Mouse (Mus musculus) frontal cortex, adult (tissue): Measurements from ENCODE around the gene A630089N07Rik.
"Not testable (repeated sequence)": the region's sequence is repeated elsewhere in the genome, so short reads cannot be mapped to it uniquely, and the experiment has no call there.

ENCODE experiments used
- ATAC-seq: cut with Nextera tagmentation; 2 replicates; pipeline ENCODE4 v1.9.2; 2017; ENCODE audit warnings: mild to moderate bottlenecking, moderate library complexity, mixed read lengths; ENCODE audit not compliant: low TSS enrichment

A630089N07Rik gene

DNA sequence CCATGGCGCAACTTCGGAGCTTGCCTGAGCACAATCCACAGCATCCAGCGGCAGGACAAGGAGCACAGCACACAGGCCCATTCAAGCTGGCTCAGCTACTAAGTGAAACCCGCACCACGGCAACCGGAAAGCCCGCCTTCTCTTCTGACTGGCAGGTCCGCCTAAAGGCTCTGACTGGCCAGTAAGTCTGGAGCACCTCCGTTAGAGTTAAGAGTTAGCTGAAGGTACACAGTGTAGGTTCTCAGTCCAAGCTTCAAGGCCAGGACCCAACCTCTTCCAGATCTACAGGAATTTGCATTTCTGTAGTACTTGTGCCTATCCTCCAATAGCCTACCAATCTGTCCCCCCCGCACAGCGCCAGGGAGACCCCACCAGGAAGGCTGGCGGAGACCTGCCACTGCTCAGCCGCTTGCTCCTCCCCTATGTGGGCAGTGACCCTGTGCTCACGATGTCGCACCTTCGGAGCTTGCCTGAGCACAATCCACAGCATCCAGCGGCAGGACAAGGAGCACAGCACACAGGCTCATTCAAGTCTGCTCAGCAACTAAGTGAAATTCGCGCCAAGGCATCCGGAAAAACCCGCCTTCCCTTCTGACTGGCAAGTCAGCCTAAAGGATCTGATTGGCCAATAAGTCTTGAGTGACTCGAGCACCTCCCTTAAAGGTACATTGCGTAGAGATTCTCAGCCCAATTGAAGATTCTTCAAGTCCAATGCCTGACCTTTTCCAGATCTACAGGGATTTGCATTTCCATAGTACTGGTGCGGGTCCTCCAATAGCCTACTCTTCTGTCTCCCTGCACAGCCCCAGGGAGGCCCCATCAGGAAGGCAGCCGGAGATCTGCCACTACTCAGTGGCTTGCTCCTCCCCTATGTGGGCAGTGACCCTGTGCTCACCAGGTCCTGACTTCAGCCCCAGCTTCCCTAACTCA is at the start of gene A630089N07Rik:
Gene A630089N07Rik (minus strand): TSS at position 562 of the 930 bp plus-strand sequence.
- ATAC-seq, result peak; percentile 100

DNA sequence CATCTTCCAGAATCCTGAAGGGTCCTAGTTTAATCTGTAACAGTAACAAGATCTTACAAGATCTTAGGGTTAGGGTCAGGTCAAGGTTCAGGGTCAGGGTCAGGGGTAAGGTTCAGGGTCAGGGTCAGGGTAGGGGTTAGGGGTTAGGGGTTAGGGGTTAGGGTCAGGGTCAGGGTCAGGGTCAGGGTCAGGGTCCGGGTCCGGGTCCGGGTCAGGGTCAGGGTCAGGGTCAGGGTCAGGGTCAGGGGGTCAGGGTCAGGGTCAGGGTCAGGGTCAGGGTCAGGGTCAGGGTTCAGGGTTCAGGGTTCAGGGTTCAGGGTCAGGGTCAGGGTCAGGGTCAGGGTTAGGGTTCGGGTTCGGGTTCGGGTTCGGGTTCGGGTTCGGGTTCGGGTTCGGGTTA is 24.9 kb upstream of the A630089N07Rik start:
- ATAC-seq, result no peak

DNA sequence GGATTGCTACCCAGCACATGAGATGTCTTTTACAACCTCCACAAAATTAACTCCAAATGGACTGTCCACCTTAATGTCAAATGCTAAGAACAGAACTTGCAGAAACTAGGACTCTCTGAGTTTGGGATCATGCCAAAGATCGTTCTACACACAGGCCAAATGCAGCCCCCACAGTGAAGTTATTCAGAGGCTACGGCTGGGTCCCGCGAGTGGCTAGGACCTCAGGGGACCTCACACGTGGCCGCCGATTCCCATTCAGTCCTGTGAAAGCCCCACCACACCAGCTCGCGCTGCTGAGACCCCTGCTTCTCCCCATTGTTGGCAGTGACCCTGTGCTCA is 731 bp downstream of the A630089N07Rik start:
- ATAC-seq, result not testable (repeated sequence)

DNA sequence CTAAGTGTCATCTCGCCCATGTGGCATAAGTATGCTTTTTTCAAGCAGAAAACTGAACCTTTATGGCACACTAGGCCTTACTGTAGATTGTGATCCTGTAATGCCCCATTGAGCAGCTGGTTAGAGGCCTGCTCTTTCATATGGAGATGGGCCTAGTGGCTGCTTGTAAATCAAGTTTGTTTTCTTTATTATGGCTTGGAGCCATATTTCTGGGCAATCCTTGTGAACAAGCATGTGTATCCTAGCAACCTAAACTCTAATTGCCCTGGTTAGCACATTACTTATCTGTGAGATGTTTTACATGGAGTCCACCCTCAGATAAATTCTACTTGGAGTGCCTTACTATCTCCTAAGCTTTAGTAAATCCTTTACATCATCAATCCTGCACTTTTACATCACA is 1.1 kb downstream of the A630089N07Rik start:
- ATAC-seq, result not testable (repeated sequence)

DNA sequence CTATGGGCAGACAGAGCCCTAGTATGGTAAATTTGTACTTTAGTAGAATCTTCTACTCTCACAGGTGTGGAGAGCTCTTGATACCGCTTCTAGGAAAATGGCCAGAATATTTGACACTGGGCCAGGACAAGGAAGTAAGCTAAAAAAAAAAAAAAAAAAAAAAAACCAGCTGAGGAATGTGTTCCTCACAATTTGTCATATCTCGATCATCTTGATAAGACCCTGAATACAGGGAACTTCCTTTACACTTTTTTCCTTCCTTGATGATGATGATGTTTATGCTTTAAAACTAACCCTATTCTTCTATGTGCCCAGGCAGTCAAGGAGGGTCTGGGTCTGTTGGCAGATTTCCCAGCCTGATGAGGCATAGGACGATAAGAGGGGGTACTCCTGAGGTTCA is 2.9 kb downstream of the A630089N07Rik start:
- ATAC-seq, result not testable (repeated sequence)

DNA sequence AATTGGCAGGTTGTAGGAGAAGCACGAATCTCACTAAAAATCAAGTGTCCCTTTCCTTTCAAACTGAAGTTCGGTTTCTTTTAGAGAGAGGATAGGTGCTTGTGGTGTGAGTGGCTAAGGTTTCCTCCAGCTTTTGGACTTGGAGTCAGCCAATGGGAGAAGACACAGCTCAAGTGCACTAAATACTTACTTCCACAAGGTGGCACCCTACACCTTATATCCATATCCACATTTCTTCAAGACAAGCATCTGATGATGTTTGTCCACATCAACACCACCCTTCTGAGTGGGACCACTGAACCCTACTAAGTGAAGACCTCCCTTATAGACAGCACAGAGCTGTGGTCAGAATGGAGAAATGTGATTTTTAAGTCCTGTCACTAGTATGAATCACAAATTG is 40.6 kb downstream of the A630089N07Rik start:
- ATAC-seq, result 0 out of 2 replicates have a peak, but pooled peaks have one; percentile 50

DNA sequence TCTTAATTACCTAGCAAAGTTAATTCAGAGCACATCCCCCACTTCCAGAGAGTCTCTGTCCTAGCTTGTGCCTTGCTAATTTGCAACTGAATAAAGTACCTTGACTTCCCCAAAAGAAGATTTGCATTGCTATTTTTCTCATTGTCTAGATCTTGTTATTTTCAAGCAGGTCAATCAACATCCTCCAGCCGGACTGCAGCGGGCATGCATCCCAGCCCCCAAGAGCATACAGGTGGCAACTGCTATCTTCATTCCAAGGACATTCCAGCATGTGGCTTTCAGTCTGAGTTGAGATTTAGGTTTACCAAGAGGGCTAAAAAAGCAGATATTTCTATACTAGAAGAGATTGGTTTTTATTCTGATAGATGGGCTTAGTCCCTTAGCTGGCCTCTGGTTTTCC is 47.3 kb downstream of the A630089N07Rik start:
- ATAC-seq, result not testable (repeated sequence)

DNA sequence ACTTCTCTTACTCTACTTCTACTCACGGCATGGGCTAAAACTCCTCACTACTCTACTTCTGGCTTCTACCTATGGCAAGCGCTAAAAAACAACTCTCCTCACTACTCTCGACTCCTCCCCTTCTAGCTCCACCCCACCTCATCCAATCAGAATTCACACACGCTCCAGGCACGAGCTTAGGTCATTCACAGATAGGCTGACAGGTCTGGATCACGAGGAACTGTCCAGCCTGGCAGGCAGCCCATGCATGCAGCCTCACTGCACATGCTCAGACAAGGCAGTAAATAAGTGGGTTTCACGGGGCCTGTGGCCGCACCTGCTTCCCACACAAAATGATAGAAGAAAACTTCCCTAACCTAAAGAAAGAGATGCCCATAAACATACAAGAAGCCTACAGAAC is 56.1 kb downstream of the A630089N07Rik start:
- ATAC-seq, result not testable (repeated sequence)

DNA sequence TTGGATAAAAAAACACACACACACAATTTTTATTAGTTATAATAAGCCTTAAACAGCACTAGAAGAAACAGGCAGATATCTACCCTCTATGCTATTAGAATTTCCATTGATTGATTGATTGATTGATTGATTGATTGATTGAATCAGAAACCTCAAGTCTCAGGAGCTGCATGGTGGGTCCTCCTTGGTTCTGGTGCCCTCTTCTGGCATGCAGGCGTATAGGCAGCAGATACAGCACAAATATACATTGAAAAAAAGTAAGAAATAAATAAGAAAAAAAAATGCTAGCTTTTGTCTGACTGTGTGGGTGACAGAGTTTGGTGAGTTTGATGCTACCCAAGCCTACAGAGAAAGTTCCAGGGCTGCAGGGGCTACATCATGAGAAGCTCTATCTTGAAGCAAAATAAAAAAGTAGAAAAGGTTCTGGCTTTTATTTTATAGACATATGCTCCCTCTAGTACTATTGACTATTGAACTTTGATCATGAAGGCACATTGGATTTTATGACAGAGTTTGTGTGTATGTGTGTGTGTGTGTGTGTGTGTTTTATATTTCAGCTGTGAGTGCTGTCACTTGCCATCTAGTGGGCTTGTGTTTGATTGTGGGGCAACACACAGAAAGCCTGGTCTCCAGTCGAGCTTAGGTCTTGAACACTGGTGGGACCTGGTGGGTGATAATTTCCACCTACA is 59.4 kb downstream of the A630089N07Rik start:
- ATAC-seq, result no peak

DNA sequence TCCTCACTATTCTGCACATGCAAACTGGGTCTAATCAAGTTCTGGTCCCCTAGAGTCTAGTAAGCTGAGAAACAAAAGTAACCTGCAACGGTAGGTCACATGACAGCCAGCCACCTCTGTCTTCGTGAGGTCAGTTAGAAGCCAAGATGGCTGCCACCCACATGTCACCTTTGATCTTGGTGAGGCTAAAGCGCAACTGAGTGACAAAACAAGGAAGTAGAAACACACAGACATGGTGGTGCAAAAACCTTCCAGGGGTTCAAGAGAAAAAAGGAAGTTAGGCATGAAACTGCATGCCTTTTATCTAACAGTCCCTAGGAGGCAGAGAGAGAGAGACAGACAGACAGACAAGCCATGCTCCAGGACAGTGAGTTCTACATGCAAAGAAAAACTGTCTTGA is 60.2 kb downstream of the A630089N07Rik start:
- no peak for ATAC-seq

DNA sequence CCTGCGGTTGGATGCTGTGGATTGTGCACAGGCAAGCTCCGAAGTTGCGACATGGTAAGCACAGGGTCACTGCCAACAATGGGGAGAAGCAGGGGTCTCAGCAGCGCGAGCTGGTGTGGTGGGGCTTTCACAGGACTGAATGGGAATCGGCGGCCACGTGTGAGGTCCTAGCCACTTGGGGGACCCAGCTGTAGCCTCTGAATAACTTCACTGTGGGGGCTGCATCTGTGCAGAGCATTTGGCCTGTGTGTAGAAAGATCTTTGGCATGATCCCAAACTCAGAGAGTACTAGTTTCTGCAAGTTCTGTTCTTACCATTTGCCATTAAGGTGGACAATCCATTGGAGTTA is 84.9 kb downstream of the A630089N07Rik start:
- ATAC-seq, result peak; percentile 38; the same call in 1 of the 2 replicates

DNA sequence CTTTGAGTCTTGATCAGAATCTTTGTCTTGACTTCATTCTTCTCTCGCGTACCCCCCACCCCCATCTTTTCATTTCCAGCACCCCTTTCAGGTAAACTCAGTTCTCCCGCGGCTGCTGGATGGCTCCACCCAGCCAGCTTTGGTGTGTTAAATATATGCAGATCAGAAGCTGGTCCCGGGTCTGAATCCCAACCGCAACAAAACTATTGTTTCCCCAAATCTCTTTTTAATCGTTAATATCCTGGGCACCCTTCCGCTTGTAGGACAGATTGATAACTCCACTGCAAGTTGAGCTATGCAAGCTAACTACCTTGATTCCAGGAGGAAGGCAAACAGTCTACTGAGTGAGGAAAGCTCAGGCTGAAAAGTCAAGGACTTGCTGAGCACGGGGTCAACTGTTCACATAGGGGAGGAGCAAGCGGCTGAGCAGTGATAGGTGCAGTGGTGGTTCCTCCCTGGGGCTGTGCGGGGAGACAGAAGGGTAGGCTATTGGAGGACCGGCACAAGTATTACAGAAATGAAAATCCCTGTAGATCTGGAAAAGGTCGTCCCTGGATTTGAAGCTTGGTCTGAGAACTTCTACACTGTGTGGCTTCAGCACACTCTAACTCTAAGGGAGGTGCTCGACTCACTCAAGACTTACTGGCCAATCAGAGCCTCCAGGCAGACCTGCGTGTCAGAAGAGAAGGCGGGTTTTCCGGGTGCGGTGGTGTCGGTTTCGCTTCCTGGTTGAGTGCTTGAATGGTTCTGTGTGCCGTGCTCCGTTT is 85.5 kb downstream of the A630089N07Rik start, which contains the start of gene B230307C23Rik:
Gene B230307C23Rik (plus strand): TSS at position 700 of the 767 bp plus-strand sequence.
- peak; percentile 100 for ATAC-seq

DNA sequence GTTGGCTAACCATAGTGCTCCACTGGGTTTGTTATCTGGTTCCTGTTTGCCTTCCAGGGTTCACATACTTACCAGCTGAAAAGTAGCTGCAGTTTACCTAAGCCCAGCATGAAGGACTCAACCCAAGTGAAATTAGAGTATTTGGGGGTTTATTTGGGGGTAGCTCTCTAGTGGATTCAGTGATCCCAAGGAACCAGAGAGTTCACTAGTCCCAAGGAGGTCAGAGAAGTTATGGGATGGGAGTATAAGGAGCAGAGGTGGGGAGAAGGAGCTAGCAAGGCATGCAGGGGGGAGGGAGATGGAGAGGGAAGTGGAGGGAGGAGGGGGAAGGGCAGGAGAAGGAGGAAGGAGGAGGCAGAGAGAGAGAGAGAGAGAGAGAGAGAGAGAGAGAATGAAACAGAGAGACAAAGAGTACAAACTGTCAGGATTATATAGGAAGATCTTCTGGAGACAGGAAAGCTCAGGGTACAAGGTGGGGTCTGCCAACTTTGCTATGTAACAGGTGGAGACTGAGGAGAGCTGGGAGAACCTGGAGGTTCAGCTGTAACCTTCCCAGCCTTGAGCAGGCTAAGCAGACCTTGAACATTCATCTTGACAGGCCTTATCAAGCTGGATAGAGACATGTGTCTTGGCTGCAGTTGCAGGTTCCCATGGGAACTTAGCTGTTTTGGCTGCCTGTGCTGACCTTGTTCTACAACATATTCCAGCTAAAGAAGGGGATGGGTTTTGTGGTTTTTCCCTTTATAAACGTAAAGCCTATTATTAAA is 86.2 kb downstream of the A630089N07Rik start:
- no peak for ATAC-seq

DNA sequence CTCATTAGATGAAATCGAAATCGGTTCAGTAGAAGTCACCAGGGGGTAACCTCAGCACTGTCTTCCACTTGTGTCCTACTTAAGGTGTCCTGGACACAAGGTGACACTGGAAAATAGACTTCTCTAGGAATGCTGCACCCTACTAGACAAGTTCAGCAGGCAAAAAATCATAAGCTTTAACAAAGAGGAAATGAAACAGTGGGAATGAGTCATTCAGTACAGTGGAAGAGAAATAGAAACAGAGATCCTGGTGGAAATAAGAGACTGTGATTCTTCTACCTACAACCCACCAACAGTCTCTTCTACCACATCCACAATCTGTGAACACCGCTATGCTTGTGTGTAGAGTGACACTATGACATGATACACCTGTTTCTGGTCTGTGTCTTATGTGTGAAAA is 89.8 kb downstream of the A630089N07Rik start:
- ATAC-seq, result not testable (repeated sequence)

DNA sequence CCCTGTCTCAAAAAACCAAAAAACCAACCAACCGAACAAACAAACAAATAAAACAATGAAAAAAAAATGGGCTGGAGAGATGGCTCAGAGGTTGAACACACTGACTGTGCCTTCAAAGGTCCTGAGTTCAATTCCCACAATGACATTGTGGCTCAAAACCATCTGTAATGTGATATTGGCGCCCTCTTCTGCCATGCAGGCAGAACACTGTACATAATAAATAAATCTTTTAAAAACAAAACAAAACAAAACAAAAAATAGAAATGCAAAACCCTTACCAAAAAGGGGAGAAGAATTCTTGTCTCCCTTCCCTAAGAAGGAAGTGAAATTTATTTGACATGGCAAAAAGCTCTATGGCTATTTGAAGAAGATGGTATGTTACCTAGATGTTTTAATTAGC is 90.7 kb downstream of the A630089N07Rik start:
- no peak for ATAC-seq

DNA sequence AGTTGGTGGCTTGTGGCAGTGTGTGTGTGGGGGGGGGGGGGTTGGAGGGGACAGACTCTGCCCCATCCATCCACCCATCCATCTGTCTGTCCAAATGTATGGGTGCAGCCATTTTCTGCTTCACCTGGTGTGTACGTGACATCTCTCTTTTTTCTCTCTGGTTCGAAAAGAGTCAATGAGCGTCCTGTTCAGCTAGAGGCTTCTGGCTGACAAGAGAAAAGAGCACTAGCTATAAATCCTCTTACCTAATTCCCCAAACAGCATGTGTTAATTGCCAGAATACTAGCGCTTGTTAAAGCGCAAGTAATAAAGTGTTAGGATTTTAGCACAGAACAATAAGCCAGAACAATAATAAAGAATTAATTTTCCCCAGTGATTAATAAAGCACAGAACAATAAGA is 97.7 kb downstream of the A630089N07Rik start:
- no peak for ATAC-seq

DNA sequence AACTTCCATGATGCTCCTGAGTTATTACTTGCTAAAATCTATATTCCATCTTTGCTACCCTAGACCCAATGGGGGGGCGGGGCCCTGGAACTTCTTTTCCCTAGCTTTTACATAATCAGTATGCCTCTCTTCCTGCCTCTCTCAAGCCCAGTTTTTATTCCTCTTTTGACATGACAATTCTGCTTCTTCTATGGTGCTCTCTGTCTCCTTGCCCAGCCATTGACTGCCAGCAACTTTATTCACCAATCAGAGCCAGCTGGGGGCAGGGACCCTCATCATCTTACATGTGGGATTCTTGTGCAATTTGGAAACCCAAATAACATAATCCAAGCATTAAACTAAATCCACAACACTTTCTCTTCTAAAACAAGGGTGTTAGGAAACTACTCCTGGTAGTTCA is 100.9 kb downstream of the A630089N07Rik start:
- no peak for ATAC-seq

DNA sequence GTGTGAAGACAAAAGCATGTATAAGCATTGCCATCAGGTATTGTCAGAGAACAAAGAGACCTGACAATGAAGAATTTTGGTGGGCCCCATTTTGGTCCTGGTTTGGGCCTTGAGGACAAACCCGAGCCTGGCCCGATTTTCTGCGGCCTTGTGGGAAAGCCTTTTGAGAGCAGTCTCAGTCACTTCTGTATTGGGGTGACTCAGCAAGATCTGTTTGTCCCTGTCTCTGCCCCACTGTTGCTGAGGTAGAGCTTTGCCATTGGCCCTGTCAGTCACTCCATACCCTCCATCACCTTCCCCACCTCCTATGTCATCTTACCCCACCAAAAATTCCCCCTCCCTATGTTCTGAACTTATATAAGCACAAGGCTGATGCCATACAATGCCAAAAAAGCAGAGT is 104.5 kb downstream of the A630089N07Rik start:
- ATAC-seq, result no peak

DNA sequence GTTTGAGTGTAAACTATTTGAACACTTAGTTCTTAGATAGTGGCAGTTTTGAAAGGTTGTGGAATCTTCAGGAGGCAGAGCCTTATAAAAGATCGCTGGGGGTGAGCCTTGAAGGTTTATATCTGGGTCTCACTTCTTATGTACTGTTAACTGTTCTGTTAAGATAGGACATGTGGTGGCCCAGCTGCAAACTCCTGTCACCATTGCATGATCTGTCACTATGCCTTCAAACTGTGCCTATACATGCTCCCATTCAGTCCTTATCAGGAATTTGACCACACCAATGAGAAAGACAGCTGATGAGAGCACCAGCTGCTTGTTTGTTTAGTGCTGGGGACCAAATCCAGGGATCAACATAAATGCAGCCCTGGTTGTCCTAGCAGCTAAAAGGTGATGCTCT is 105.0 kb downstream of the A630089N07Rik start:
- ATAC-seq, result no peak

DNA sequence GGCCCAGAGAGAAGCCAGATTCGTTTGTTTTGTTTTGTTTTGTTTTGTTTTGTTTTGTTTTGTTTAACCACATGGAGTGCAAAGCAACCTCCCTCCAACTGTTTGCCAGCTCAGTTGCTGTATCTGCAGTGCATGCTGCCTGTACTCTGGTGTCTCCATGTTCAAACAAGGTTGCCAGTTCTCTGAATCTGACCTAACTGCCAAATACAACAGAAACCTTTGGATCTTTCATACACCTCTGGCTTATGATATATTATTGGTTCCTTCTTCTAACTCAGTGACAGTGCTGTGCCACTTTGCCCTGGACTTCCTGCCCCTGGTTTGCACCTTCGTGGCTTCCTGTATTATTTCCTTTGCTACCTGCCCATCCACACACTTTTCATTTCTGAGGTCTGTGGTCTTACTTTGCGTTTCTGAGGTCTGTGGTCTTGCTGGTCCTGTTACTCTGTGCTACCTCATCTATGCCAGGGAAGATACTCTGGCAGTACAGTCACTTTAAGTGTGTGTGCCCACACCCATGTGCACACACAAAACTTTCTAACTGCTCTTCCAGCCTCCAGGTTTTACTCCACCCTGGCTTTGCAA is 118.2 kb downstream of the A630089N07Rik start:
- ATAC-seq, result no peak
